Mouse (Mus musculus): Measurements from ENCODE around the gene Crebl2. TPM values are rescaled to one million over a fixed set of nuclear protein-coding genes. Genes with fewer than 3 reads are reported as not detected.

Gene Crebl2
- polyA plus RNA-seq, 1 experiment from 2014 or later, result 1.8 TPM

DNA sequence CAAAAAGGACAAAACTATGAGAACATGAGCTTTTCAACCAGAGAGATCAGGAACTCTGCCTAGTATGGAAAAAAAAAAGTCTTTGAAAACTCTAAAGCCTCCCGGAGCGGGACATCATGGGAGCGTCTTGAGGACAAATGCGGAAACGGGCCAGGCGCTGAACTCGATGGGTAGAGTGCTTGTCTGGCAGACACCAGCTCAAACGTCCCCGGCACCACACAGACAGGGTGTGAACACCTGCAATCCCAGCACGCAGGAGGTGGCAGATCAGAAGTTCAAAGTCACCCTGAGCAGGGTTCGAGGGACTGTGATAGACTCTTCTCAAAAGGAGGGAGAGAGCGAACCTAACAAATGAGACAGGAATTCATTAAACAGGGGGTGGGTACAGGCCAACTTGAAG is 31.4 kb downstream of the Crebl2 start:
- Histone ChIP-seq H3K36me3 (replicated peaks) (peaks cover 7% of the 10 kb centered on the region; the same call in 1 of the 2 replicates), H3K4me3 (replicated peaks) (no peak overlapping the region), H3K9ac (no peak overlapping the region), H3K27me3 (no peaks in the 10 kb centered on the region), H3K9me3 (no peaks in the 10 kb centered on the region), H3K27ac (no peak overlapping the region), H3K4me2 (no peak overlapping the region), H3K4me1 (peaks cover 18% of the 10 kb centered on the region)
- ATAC-seq (ENCODE audit: low FRiP score), result no peak
- 89% methylated on average over 12 of the region's 12 CpGs for WGBS

DNA sequence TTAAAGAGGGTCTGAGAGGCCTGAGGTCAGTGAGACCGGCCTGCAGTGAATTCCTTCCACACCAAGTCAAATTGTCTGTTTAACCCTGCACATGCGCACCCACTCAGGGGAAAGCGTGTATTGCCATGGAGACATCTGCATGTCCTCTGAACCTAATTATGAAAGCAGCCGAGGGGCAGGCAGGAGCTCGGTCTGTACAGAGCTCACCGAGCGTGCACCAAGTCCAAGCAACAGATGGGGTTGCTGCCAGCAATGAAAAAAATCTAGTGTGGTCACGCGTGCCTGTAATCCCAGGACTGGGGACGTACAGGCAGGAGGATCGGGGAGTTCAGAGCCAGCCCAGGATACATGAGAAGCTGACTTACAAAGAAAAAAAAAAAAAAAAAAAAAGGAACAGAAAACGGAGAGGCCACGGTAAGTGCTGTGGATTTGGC is 32.7 kb downstream of the Crebl2 start:
- Histone ChIP-seq H3K4me2 (peak overlapping the region; percentile 54), H3K4me1 (peaks cover 18% of the 10 kb centered on the region), H3K36me3 (replicated peaks) (peaks cover 16% of the 10 kb centered on the region), H3K9me3 (no peaks in the 10 kb centered on the region), H3K27ac (peak overlapping the region; percentile 75), H3K4me3 (replicated peaks) (peak overlapping the region; percentile 29), H3K9ac (no peak overlapping the region), H3K27me3 (no peaks in the 10 kb centered on the region)
- WGBS, result 11% methylated on average over 13 of the region's 13 CpGs
- peak; percentile 81 for ATAC-seq (ENCODE audit: low FRiP score)

- 0 out of 2 replicates have a peak overlapping the region, but pooled peaks have one; percentile 33 for H3K9ac ChIP-seq
- H3K36me3 ChIP-seq (replicated peaks), result peaks cover 21% of the 10 kb centered on the region
- peak overlapping the region; percentile 54 for H3K4me2 ChIP-seq
- no peaks in the 10 kb centered on the region for H3K9me3 ChIP-seq
- H3K4me1 ChIP-seq, result peaks cover 18% of the 10 kb centered on the region
- H3K27ac ChIP-seq, result peak overlapping the region; percentile 75
- ATAC-seq (ENCODE audit: low FRiP score), result peak; percentile 92
- no peaks in the 10 kb centered on the region for H3K27me3 ChIP-seq
- WGBS, result under 1% methylated on average over 19 of the region's 19 CpGs
- H3K4me3 ChIP-seq (replicated peaks), result peak overlapping the region; percentile 29
Observed at GRCm38 (mm10) chr6:134863146-134863545, 33.2 kb downstream of the Crebl2 start.

GRCm38 (mm10) chr6:134866113-134866512 is 36.2 kb downstream of the Crebl2 start:
- H3K4me3 ChIP-seq (replicated peaks), result no peak overlapping the region
- no peak overlapping the region for H3K4me2 ChIP-seq
- no peak overlapping the region for H3K9ac ChIP-seq
- no peak for ATAC-seq (ENCODE audit: low FRiP score)
- peaks cover 18% of the 10 kb centered on the region for H3K4me1 ChIP-seq
- no peaks in the 10 kb centered on the region for H3K27me3 ChIP-seq
- H3K36me3 ChIP-seq (replicated peaks), result peaks cover 49% of the 10 kb centered on the region
- H3K27ac ChIP-seq, result no peak overlapping the region
- WGBS, result 93% methylated on average over 7 of the region's 7 CpGs
- H3K9me3 ChIP-seq, result no peaks in the 10 kb centered on the region

- WGBS, result 90% methylated on average over 3 of the region's 3 CpGs
Observed at GRCm38 (mm10) chr6:134867325-134867724, 37.4 kb downstream of the Crebl2 start.

DNA sequence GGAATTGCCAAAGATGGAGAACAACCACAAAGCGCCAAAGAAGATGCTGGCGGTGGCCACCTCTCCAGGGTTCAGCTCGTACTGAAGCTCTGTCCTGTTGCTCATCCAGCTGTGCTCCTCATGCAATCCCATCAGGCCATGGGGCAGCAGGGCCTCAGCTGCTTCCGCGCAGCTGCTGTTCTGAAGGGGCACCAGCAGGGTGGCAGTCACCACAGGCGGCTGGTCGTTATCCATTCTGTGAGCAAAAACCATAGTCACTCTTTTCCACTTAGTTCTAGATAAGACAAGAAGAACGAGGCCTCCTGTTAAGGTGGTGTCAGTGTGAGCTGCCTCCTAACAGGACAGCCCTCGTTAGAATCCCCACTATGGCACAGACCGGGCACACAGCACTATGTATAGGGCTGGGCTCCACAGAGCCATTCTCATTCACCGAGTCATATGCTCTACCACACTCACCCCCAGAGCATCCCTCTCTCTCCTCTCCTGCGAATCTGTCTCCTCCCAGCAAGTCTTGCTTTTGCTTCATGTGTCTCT is 40.3 kb downstream of the Crebl2 start:
- Histone ChIP-seq H3K4me1 (no peaks in the 10 kb centered on the region), H3K36me3 (replicated peaks) (peaks cover 68% of the 10 kb centered on the region), H3K27me3 (no peaks in the 10 kb centered on the region), H3K27ac (no peak overlapping the region), H3K9ac (no peak overlapping the region), H3K4me3 (replicated peaks) (no peak overlapping the region), H3K9me3 (no peaks in the 10 kb centered on the region), H3K4me2 (no peak overlapping the region)
- 88% methylated on average over 12 of the region's 12 CpGs for WGBS
- ATAC-seq (ENCODE audit: low FRiP score), result no peak

More at GRCm38 (mm10) chr6:134867325-134867724, 37.4 kb downstream of the Crebl2 start:
- Histone ChIP-seq H3K4me1 (peaks cover 7% of the 10 kb centered on the region), H3K4me3 (replicated peaks) (no peak overlapping the region), H3K27me3 (no peaks in the 10 kb centered on the region), H3K36me3 (replicated peaks) (peaks cover 55% of the 10 kb centered on the region), H3K9ac (no peak overlapping the region), H3K4me2 (no peak overlapping the region), H3K9me3 (no peaks in the 10 kb centered on the region), H3K27ac (no peak overlapping the region)
- no peak for ATAC-seq (ENCODE audit: low FRiP score)

DNA sequence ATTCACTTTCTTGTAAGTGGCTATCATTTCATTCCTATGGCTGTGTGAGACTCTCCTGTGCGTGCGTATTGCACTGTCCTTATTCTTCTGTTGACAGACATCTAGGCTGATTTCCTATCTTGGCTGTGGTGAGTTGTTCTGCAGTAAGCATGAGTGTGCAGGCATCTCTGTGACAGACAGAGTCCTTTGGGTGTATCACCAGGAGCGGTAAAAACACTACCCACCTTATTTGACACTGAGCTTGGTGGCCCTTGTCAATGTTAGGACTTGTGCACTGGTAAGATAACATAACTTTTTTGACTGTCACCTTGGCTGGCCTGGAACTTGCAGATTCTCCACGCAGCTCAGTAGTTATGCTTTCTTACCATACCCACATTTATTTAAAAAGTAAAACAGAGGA is 40.9 kb downstream of the Crebl2 start:
- no peak overlapping the region for H3K4me2 ChIP-seq
- H3K27me3 ChIP-seq, result no peaks in the 10 kb centered on the region
- H3K9me3 ChIP-seq, result no peaks in the 10 kb centered on the region
- WGBS, result 95% methylated on average over 4 of the region's 4 CpGs
- peaks cover 65% of the 10 kb centered on the region for H3K36me3 ChIP-seq (replicated peaks)
- no peak overlapping the region for H3K9ac ChIP-seq
- H3K4me1 ChIP-seq, result no peaks in the 10 kb centered on the region
- no peak overlapping the region for H3K27ac ChIP-seq
- no peak for ATAC-seq (ENCODE audit: low FRiP score)
- no peak overlapping the region for H3K4me3 ChIP-seq (replicated peaks)

DNA sequence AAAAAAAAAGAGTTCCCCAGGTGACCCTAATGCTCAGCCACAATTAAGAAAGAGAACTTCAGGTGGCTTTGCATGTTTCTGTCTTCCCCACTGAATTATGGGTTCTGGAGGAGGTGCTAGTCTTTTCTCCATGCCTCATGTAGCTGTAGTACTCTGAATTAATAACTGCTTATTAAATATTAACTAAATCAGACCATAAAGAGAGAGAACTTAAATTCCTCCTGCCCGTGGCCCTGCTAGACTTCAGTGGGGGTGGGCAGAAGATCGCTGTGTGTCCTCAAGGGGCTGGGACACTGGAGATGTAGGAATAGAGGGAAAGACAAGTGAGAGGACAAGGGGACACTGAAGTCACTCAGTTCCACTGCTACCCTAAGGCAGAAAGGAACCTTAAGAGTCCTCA is 42.3 kb downstream of the Crebl2 start:
- no peaks in the 10 kb centered on the region for H3K4me1 ChIP-seq
- no peak overlapping the region for H3K4me3 ChIP-seq (replicated peaks)
- H3K9ac ChIP-seq, result no peak overlapping the region
- peaks cover 66% of the 10 kb centered on the region for H3K36me3 ChIP-seq (replicated peaks)
- WGBS, result 88% methylated on average over 2 of the region's 2 CpGs
- no peaks in the 10 kb centered on the region for H3K9me3 ChIP-seq
- H3K27me3 ChIP-seq, result no peaks in the 10 kb centered on the region
- H3K4me2 ChIP-seq, result no peak overlapping the region
- no peak overlapping the region for H3K27ac ChIP-seq
- ATAC-seq (ENCODE audit: low FRiP score), result no peak

DNA sequence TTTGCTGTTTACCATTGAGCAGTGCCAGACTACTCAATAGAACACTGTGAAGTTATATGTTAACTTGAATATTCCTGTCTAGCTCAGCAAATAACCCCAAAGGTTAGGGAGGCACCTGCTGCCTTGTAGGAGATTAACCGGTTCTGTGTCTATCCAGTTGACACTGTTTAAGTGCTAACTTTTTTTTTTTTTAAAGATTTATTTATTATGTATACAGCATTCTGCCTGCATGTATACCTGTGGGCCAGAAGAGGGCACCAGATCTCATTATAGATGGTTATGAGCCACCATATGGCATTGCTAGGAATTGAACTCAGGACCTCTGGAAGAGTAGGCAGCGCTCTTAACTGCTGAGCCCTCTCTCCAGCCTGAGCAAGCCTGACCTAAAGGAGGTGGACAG is 43.1 kb downstream of the Crebl2 start:
- Histone ChIP-seq H3K36me3 (replicated peaks) (peaks cover 59% of the 10 kb centered on the region), H3K4me2 (no peak overlapping the region)
- 82% methylated on average over 2 of the region's 2 CpGs for whole genome bisulfite sequencing

DNA sequence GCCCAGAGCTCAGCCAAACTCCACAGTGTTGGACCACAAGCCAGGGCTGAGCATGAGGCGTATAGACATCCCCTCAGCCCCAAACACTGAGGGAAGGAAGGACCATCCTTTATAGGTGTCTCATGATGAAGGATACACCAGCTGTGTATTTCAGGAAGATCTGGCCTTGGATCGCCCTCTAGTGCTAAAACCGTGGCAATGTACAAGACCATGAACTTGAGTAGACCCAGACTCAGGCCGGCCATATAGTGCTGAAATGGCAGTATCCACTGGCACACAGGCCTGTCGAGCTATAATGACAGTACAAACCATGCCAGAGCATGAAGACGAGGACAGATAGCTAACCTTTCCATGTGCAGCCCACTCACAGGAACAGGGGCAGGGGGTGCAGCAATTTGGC is 46.8 kb downstream of the Crebl2 start:
- Histone ChIP-seq H3K4me2 (no peak overlapping the region), H3K27me3 (no peaks in the 10 kb centered on the region), H3K4me3 (replicated peaks) (no peak overlapping the region), H3K36me3 (replicated peaks) (peaks cover 26% of the 10 kb centered on the region), H3K27ac (no peak overlapping the region), H3K9ac (no peak overlapping the region), H3K9me3 (no peaks in the 10 kb centered on the region), H3K4me1 (peaks cover 22% of the 10 kb centered on the region)
- ATAC-seq (ENCODE audit: low FRiP score), result 0 out of 2 replicates have a peak, but pooled peaks have one; percentile 15
- WGBS, result 81% methylated on average over 6 of the region's 6 CpGs

More for the DNA sequence above, 43.1 kb downstream of the Crebl2 start:
- Histone ChIP-seq H3K9me3 (no peaks in the 10 kb centered on the region), H3K9ac (no peak overlapping the region), H3K4me1 (no peaks in the 10 kb centered on the region), H3K27ac (no peak overlapping the region), H3K4me3 (replicated peaks) (no peak overlapping the region), H3K27me3 (no peaks in the 10 kb centered on the region)
- ATAC-seq (ENCODE audit: low FRiP score), result no peak

- no peak overlapping the region for H3K27ac ChIP-seq
- H3K9ac ChIP-seq, result no peak overlapping the region
- H3K4me2 ChIP-seq, result no peak overlapping the region
- ATAC-seq (ENCODE audit: low FRiP score), result no peak
- peaks cover 30% of the 10 kb centered on the region for H3K36me3 ChIP-seq (replicated peaks)
- WGBS, result 89% methylated on average over 4 of the region's 4 CpGs
- H3K4me1 ChIP-seq, result peaks cover 22% of the 10 kb centered on the region
- no peak overlapping the region for H3K4me3 ChIP-seq (replicated peaks)
- no peaks in the 10 kb centered on the region for H3K27me3 ChIP-seq
- no peaks in the 10 kb centered on the region for H3K9me3 ChIP-seq
Observed at GRCm38 (mm10) chr6:134877276-134877675, 47.3 kb downstream of the Crebl2 start.

- H3K9me3 ChIP-seq, result no peaks in the 10 kb centered on the region
- no peak for ATAC-seq (ENCODE audit: low FRiP score)
- WGBS, result 74% methylated on average over 1 of the region's 1 CpGs
- no peaks in the 10 kb centered on the region for H3K27me3 ChIP-seq
- H3K36me3 ChIP-seq (replicated peaks), result peaks cover 28% of the 10 kb centered on the region
- no peak overlapping the region for H3K4me3 ChIP-seq (replicated peaks)
- H3K4me1 ChIP-seq, result peaks cover 22% of the 10 kb centered on the region
- H3K4me2 ChIP-seq, result no peak overlapping the region
- no peak overlapping the region for H3K27ac ChIP-seq
- no peak overlapping the region for H3K9ac ChIP-seq
Observed at GRCm38 (mm10) chr6:134877892-134878291, 47.9 kb downstream of the Crebl2 start.

DNA sequence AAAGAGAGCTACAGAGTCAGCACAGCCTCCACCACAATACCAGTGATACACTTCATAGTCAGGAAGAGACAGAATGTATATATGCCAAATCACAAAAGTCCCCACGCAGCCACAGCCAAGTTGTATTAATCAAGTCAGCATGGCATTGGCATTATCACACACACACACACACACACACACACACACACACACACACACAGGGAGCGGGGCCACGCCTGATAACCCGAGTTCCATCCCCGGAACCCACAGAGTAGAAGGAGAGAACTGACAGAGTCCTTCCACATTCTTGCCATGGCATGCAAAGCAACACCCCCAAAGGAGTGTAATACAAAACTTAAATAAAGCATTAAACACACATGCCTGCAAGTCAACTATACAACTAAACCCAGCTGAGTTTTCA is 49.6 kb downstream of the Crebl2 start:
- no peak for ATAC-seq (ENCODE audit: low FRiP score)
- H3K27me3 ChIP-seq, result no peaks in the 10 kb centered on the region
- peaks cover 29% of the 10 kb centered on the region for H3K4me1 ChIP-seq
- no peak overlapping the region for H3K27ac ChIP-seq
- no peaks in the 10 kb centered on the region for H3K9me3 ChIP-seq
- H3K4me3 ChIP-seq (replicated peaks), result no peak overlapping the region
- H3K9ac ChIP-seq, result no peak overlapping the region
- peaks cover 26% of the 10 kb centered on the region for H3K36me3 ChIP-seq (replicated peaks)
- no peak overlapping the region for H3K4me2 ChIP-seq
- WGBS, result 96% methylated on average over 5 of the region's 5 CpGs

Measured in forebrain, embryonic 12.5 days (tissue).